Comparison of ENCODE assay signal across 8 mouse cellular contexts in genomic region chr19:26630712-26631235, GRCm38 (mm10). TPM values are rescaled to one million over a fixed set of nuclear protein-coding genes. Genes with fewer than 3 reads are reported as not detected.
A peak's percentile ranks its signal among the peaks of the same experiment; 100 is the strongest.
DNase-seq lines count a peak whose midpoint lies in the region; ATAC-seq lines count a peak whose summit lies in the region.

No protein-coding gene starts in this region.

- H3K4me2 ChIP-seq in intestine, embryonic 15.5 days (replicated peaks) = no peak overlapping the region

- H3K4me1 ChIP-seq in intestine, embryonic 15.5 days (replicated peaks) = 0 out of 2 replicates have a peak, but pooled peaks cover 4% of the 10 kb centered on the region

- DNase-seq in layer of hippocampus, adult 11-12 months (ENCODE audit: low spot score) = peak; percentile 30
- no peak for DNase-seq in layer of hippocampus, adult 9-10 months (ENCODE audit: low spot score)
- peak; percentile 59 for DNase-seq in brain, adult 2 months (ENCODE audit: low read depth, low spot score)
- DNase-seq in gastrocnemius, postnatal 4 days (ENCODE audit: low spot score in 2 of 2) = peak; percentile 21 to 46
- DNase-seq in layer of hippocampus, postnatal 14 days (ENCODE audit: low spot score in 2 of 2) = peak; percentile 35 to 55
- peak; percentile 60 for DNase-seq in right cerebral cortex, postnatal 14 days

- no peaks in the 10 kb centered on the region for H3K36me3 ChIP-seq in intestine, embryonic 15.5 days

- H3K4me3 ChIP-seq in intestine, embryonic 15.5 days (replicated peaks) = no peak overlapping the region

- no peaks in the 10 kb centered on the region for H3K9me3 ChIP-seq in intestine, embryonic 15.5 days

- no peak overlapping the region for H3K9ac ChIP-seq in intestine, embryonic 15.5 days

- 42% methylated on average over 8 of the region's 8 CpGs for WGBS in intestine, embryonic 15.5 days

- no peak for ATAC-seq in megakaryocyte, adult 5-6 weeks (ENCODE audit: poor library complexity, severe bottlenecking)
- no peak for ATAC-seq in intestine, embryonic 15.5 days

- no peak overlapping the region for H3K27ac ChIP-seq in intestine, embryonic 15.5 days

- H3K27me3 ChIP-seq in intestine, embryonic 15.5 days (replicated peaks) = no peaks in the 10 kb centered on the region

RNA-seq across cellular contexts. Expression of gene Smarca2, which starts 25.9 kb away (rescaled TPM):
- 10 to 100 TPM; 63.8 to 75.7 TPM for total RNA-seq in gastrocnemius, postnatal 4 days (2021)
- 100 to 1,000 TPM; 154 TPM for total RNA-seq in layer of hippocampus, postnatal 14 days (2021)
- total RNA-seq in megakaryocyte, adult 5-6 weeks (2015) = 49.8 and 63.8 TPM in 2 replicates
- total RNA-seq in megakaryocyte, adult 5-6 weeks (2017) = 49.6 and 51.4 TPM in 2 replicates
- polyA plus RNA-seq in intestine, embryonic 15.5 days (2015; fragmentation: Nextera tagmentation; extraction: Ambion mirVana) = 36.3 and 38.1 TPM in 2 replicates
